Mouse (Mus musculus) adrenal gland (tissue): ENCODE results near the gene Lsm6.
"Not testable (repeated sequence)": the region's sequence is repeated elsewhere in the genome, so short reads cannot be mapped to it uniquely, and the experiment has no call there.

ENCODE experiments used
- intact Hi-C: fragments of 180-260 bp; cut with DNase I; formaldehyde crosslinking; loops from one replicate; pipeline ENCODE4 v1.15.1; 2025
- long read RNA-seq, 2 experiments: library from polyadenylated mRNA; unstranded; transcript quantifications; one replicate each; pipeline ENCODE4 v2.0.0; 2020; ENCODE audit warnings: borderline replicate concordance in 1 of 2; ENCODE audit not compliant: insufficient replicate concordance in 1 of 2

Gene Lsm6
- long read RNA-seq, experiment 1, transcript Lsm6-203 (5 exons, 3,792 nt) = major isoform, 85 of 140 reads
- long read RNA-seq, experiment 1, transcript Lsm6-201 (4 exons, 2,107 nt) = minor isoform, 44 of 140 reads
- long read RNA-seq, experiment 1, partial matches to known transcripts = 5 of 140 reads
- long read RNA-seq, experiment 1, other reads (novel, unspliced or antisense) = 6 of 140 reads
- long read RNA-seq, experiment 2, transcript Lsm6-203 (5 exons, 3,792 nt) = major isoform, 156 of 236 reads
- long read RNA-seq, experiment 2, transcript Lsm6-201 (4 exons, 2,107 nt) = minor isoform, 71 of 236 reads
- long read RNA-seq, experiment 2, partial matches to known transcripts = 4 of 236 reads
- long read RNA-seq, experiment 2, other reads (novel, unspliced or antisense) = 4 of 236 reads

GRCm38 (mm10) chr8:78820673-78821310, at the start of gene Lsm6:
Gene Lsm6 (minus strand): TSS chr8:78821140.
- intact Hi-C loops = no loop called here

- intact Hi-C loops = no loop called here
Observed at GRCm38 (mm10) chr8:78867036-78867435, 46.1 kb upstream of the Lsm6 start.

- intact Hi-C loops = no loop called here
Observed at GRCm38 (mm10) chr8:78863001-78863400, 42.1 kb upstream of the Lsm6 start.

GRCm38 (mm10) chr8:78862046-78862445, 41.1 kb upstream of the Lsm6 start:
- intact Hi-C loops = no loop called here

- intact Hi-C loops = no loop called here
Observed at GRCm38 (mm10) chr8:78860789-78861188, 39.8 kb upstream of the Lsm6 start.

- intact Hi-C loops = no loop called here
Observed at GRCm38 (mm10) chr8:78857421-78857820, 36.5 kb upstream of the Lsm6 start.

- intact Hi-C loops = no loop called here
Observed at GRCm38 (mm10) chr8:78852279-78852678, 31.3 kb upstream of the Lsm6 start.

- intact Hi-C loops = no loop called here
Observed at GRCm38 (mm10) chr8:78847240-78847639, 26.3 kb upstream of the Lsm6 start.

GRCm38 (mm10) chr8:78844559-78844958, 23.6 kb upstream of the Lsm6 start:
- intact Hi-C loops = no loop called here

- intact Hi-C loops = no loop called here
Observed at GRCm38 (mm10) chr8:78838656-78839413, 17.9 kb upstream of the Lsm6 start.

- intact Hi-C loops = no loop called here
Observed at GRCm38 (mm10) chr8:78836091-78836490, 15.2 kb upstream of the Lsm6 start.

GRCm38 (mm10) chr8:78828414-78828813, 7.5 kb upstream of the Lsm6 start:
- intact Hi-C loops = no loop called here

- intact Hi-C loops = no loop called here
Observed at GRCm38 (mm10) chr8:78824515-78824914, 3.6 kb upstream of the Lsm6 start.

- intact Hi-C loops = not testable (repeated sequence)
Observed at GRCm38 (mm10) chr8:78819973-78820372, 967 bp downstream of the Lsm6 start.

- intact Hi-C loops = no loop called here
Observed at GRCm38 (mm10) chr8:78814743-78815142, 6.2 kb downstream of the Lsm6 start.

GRCm38 (mm10) chr8:78813021-78813420, 7.9 kb downstream of the Lsm6 start:
- intact Hi-C loops = no loop called here

GRCm38 (mm10) chr8:78812446-78812845, 8.5 kb downstream of the Lsm6 start:
- intact Hi-C loops = no loop called here

- intact Hi-C loops = no loop called here
Observed at GRCm38 (mm10) chr8:78811748-78812147, 9.2 kb downstream of the Lsm6 start.

- intact Hi-C loops = no loop called here
Observed at GRCm38 (mm10) chr8:78810207-78810675, 10.7 kb downstream of the Lsm6 start.

GRCm38 (mm10) chr8:78809454-78810206, 11.3 kb downstream of the Lsm6 start:
- intact Hi-C loops = no loop called here

- intact Hi-C loops = no loop called here
Observed at GRCm38 (mm10) chr8:78808888-78809287, 12.1 kb downstream of the Lsm6 start.
